Mouse (Mus musculus) midbrain, embryonic 11.5 days (tissue): ENCODE results near the gene Hoxc6. TPM values are rescaled to one million over a fixed set of nuclear protein-coding genes. Genes with fewer than 3 reads are reported as not detected.
A peak's percentile ranks its signal among the peaks of the same experiment; 100 is the strongest.

Source experiments
- ATAC-seq: fragments of 200-750 bp; cut with Nextera tagmentation; 2 replicates; pipeline ENCODE4 v1.8.0; 2017; ENCODE audit warnings: moderate TSS enrichment, moderate library complexity; ENCODE audit not compliant: low FRiP score
- DNase-seq: peaks from one replicate; pipeline ENCODE4 v3.0.0; 2015; ENCODE audit warnings: low spot score; ENCODE audit errors: missing footprints
- H3K27ac ChIP-seq: fragments of 300-500 bp; sonication (generic); 2 replicates; pipeline ENCODE4 v1.5.1; 2014; ENCODE audit warnings: low read depth, low read length
- H3K27me3 ChIP-seq: fragments of 300-500 bp; sonication (generic); 2 replicates; pipeline ENCODE4 v1.6.1; 2014; ENCODE audit warnings: mild to moderate bottlenecking, low read length, moderate library complexity, mixed read lengths; ENCODE audit not compliant: control insufficient read depth, insufficient read depth
- H3K36me3 ChIP-seq: fragments of 300-500 bp; sonication (generic); 2 replicates; pipeline ENCODE4 v1.6.1; 2014; ENCODE audit warnings: mild to moderate bottlenecking, low read length, moderate library complexity, mixed read lengths; ENCODE audit not compliant: control insufficient read depth, insufficient read depth
- H3K4me1 ChIP-seq: fragments of 300-500 bp; sonication (generic); 2 replicates; pipeline ENCODE4 v1.6.1; 2014; ENCODE audit warnings: low read length; ENCODE audit not compliant: control insufficient read depth, insufficient read depth
- H3K4me2 ChIP-seq: fragments of 300-500 bp; sonication (generic); 2 replicates; pipeline ENCODE4 v1.6.1; 2014; ENCODE audit warnings: mild to moderate bottlenecking, moderate library complexity
- H3K4me3 ChIP-seq: fragments of 300-500 bp; sonication (generic); 2 replicates; pipeline ENCODE4 v1.5.1; 2014; ENCODE audit warnings: low read depth, low read length
- H3K9ac ChIP-seq: fragments of 300-500 bp; sonication (generic); 2 replicates; pipeline ENCODE4 v1.6.1; 2014; ENCODE audit warnings: low read length
- H3K9me3 ChIP-seq: fragments of 300-500 bp; sonication (generic); 2 replicates; pipeline ENCODE4 v1.6.1; 2016; ENCODE audit warnings: low read length; ENCODE audit not compliant: control insufficient read depth
- WGBS: fragments of 180-500 bp; shearing (Covaris S2); extraction: QIAGEN DNeasy Blood & Tissue Kit; methylation state at CpG from one replicate; pipeline ENCODE4 v1.1.7; 2014; 5-methylcytosine and 5-hydroxymethylcytosine counted together
- polyA plus RNA-seq: library from polyadenylated mRNA; unstranded; fragments of >200 nt; fragmentation: Nextera tagmentation; extraction: Ambion mirVana; gene quantifications from 2 replicates; pipeline ENCODE4 v1.2.1, GENCODE M21; 2014

The Hoxc6 gene
- polyA plus RNA-seq, 1 experiment from 2014 or later = not detected

GRCm38 (mm10) chr15:102976631-102977422 lies 21.2 kb upstream of the Hoxc6 start:
- no peak overlapping the region for H3K27ac ChIP-seq
- under 1% methylated on average over 37 of the region's 37 CpGs for WGBS
- no peak for ATAC-seq
- H3K4me2 ChIP-seq = no peak overlapping the region
- H3K27me3 ChIP-seq = peaks cover 98% of the 10 kb centered on the region
- H3K4me3 ChIP-seq = no peak overlapping the region
- H3K4me1 ChIP-seq = peaks cover 5% of the 10 kb centered on the region; the same call in 1 of the 2 replicates
- H3K36me3 ChIP-seq = no peaks in the 10 kb centered on the region
- no peaks in the 10 kb centered on the region for H3K9me3 ChIP-seq
- H3K9ac ChIP-seq = no peak overlapping the region
- peak; percentile 96 for DNase-seq

- Histone ChIP-seq H3K27ac (no peak overlapping the region), H3K4me3 (no peak overlapping the region), H3K27me3 (peaks cover 98% of the 10 kb centered on the region), H3K9ac (no peak overlapping the region), H3K4me1 (peaks cover 5% of the 10 kb centered on the region; the same call in 1 of the 2 replicates), H3K4me2 (no peak overlapping the region), H3K36me3 (no peaks in the 10 kb centered on the region), H3K9me3 (no peaks in the 10 kb centered on the region)
- DNase-seq (peak; percentile 95), ATAC-seq (no peak)
- under 1% methylated on average over 15 of the region's 16 CpGs for WGBS
These were observed 20.6 kb upstream of the Hoxc6 start for GRCm38 (mm10) chr15:102977423-102977974.

DNA sequence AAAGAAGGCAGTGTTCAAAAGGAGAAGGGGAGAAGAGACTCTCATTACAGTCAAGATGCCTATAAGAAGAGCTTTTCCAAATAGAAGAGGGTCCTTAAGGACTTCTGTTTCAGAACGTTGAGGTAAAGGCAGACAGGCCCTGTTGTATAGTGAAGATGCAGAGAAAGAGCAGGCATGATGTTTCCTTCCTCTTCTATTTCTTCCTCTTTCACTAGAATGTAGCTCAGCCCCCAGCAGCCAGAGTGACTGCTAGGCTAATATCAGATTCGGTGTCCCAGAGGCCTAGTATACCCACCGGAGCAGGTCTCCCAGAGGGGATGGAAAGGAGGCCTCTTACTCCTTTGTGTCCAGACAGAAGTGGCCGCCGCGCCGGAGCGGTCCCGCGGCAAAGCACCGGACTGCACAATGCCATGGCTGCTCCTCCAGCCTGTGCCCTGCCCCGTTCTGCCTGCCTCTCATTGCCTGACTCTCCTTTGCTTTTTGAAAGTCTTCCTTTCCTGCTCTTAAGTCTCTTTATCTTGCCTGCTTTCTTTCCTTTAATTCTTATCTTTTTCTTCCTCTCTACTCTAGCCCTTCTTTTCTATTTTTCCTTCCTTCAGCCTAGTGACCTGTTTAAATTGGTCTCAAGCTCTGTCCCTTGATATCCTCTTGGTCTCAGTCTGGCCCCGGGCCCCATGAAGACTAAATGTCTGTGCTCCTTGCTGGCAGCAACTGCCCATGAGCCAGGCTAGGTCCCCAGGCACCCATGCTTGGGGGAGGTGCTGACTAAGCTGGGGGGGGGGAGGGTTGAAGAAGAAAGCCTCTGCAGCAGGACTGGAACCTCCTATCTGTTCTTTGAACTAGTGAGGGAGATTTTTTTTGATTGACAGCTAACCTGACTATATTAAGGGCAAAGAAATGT lies 19.2 kb upstream of the Hoxc6 start:
- Histone ChIP-seq H3K9me3 (no peaks in the 10 kb centered on the region), H3K4me3 (no peak overlapping the region), H3K4me1 (peaks cover 5% of the 10 kb centered on the region; the same call in 1 of the 2 replicates), H3K36me3 (no peaks in the 10 kb centered on the region), H3K27me3 (peaks cover 98% of the 10 kb centered on the region), H3K27ac (no peak overlapping the region), H3K9ac (no peak overlapping the region), H3K4me2 (no peak overlapping the region)
- DNase-seq = no peak
- no peak for ATAC-seq
- WGBS = 3% methylated on average over 13 of the region's 13 CpGs

DNA sequence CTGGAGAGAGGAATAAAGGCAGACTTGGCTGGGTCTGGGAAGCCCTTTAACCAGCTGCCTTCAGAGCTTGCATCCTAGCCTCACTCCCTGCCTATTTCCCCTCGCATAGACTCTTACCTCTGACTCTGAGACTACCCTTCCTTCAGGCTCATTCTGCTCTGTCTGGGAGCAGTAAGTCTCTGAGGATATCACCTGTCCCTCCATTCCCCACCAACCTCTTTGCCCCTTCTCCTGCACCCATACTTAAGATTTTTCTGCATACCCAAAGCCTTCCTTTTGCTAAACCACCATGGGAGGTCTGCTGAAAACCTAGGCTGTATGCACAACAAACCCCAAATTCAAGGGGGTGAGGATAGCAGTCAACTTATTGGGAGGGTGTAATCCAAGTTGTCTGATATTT lies 18.1 kb upstream of the Hoxc6 start:
- H3K4me3 ChIP-seq = no peak overlapping the region
- ATAC-seq = no peak

GRCm38 (mm10) chr15:102980352-102980751 lies 17.7 kb upstream of the Hoxc6 start:
- ATAC-seq (no peak), DNase-seq (peak; percentile 94)
- no peak overlapping the region for H3K4me2 ChIP-seq
- WGBS = 3% methylated on average over 11 of the region's 11 CpGs
- no peak overlapping the region for H3K27ac ChIP-seq
- peaks cover 99% of the 10 kb centered on the region for H3K27me3 ChIP-seq
- H3K4me3 ChIP-seq = no peak overlapping the region
- peaks cover 5% of the 10 kb centered on the region; the same call in 1 of the 2 replicates for H3K4me1 ChIP-seq
- no peak overlapping the region for H3K9ac ChIP-seq
- H3K9me3 ChIP-seq = no peaks in the 10 kb centered on the region
- no peaks in the 10 kb centered on the region for H3K36me3 ChIP-seq

More for the DNA sequence above, 18.1 kb upstream of the Hoxc6 start:
- Histone ChIP-seq H3K9me3 (no peaks in the 10 kb centered on the region), H3K4me2 (no peak overlapping the region), H3K4me1 (peaks cover 5% of the 10 kb centered on the region; the same call in 1 of the 2 replicates), H3K27me3 (peaks cover 99% of the 10 kb centered on the region), H3K36me3 (no peaks in the 10 kb centered on the region), H3K27ac (no peak overlapping the region), H3K9ac (no peak overlapping the region)
- peak; percentile 94 for DNase-seq
- whole genome bisulfite sequencing = 0% methylated on average over 1 of the region's 1 CpGs

- WGBS = under 1% methylated on average over 14 of the region's 14 CpGs
- Histone ChIP-seq H3K4me2 (peak overlapping the region; percentile 35; the same call in 1 of the 2 replicates), H3K9ac (no peak overlapping the region), H3K36me3 (no peaks in the 10 kb centered on the region), H3K9me3 (no peaks in the 10 kb centered on the region), H3K27me3 (peaks cover 99% of the 10 kb centered on the region), H3K4me1 (peaks cover 5% of the 10 kb centered on the region; the same call in 1 of the 2 replicates), H3K27ac (no peak overlapping the region), H3K4me3 (peak overlapping the region; percentile 8; the same call in 1 of the 2 replicates)
- ATAC-seq = no peak
- no peak for DNase-seq
These were observed 17.1 kb upstream of the Hoxc6 start for GRCm38 (mm10) chr15:102980912-102981311.

GRCm38 (mm10) chr15:102981379-102982288 lies 16.4 kb upstream of the Hoxc6 start:
- Histone ChIP-seq H3K9me3 (no peaks in the 10 kb centered on the region), H3K36me3 (no peaks in the 10 kb centered on the region), H3K4me3 (peak overlapping the region; percentile 8), H3K9ac (no peak overlapping the region), H3K4me2 (peak overlapping the region; percentile 35), H3K27me3 (peaks cover 100% of the 10 kb centered on the region), H3K27ac (no peak overlapping the region), H3K4me1 (peaks cover 5% of the 10 kb centered on the region; the same call in 1 of the 2 replicates)
- WGBS = under 1% methylated on average over 86 of the region's 88 CpGs
- DNase-seq (peak; percentile 97), ATAC-seq (0 out of 2 replicates have a peak, but pooled peaks have one; percentile 30)

DNA sequence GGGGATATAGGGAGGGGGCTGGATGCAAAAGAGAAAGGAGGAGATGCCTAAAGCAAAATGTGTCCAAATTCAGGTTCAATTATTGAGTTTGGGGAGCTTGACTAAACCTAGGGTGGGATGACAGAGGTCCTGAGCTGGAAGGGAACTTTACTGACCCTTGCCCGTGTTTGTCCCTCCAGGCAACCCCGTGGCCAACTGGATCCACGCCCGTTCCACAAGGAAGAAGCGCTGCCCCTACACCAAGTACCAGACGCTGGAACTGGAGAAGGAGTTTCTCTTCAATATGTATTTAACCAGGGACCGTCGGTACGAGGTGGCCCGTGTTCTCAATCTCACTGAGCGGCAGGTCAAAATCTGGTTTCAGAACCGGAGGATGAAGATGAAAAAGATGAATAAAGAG lies 14.3 kb upstream of the Hoxc6 start:
- ATAC-seq = no peak
- under 1% methylated on average over 12 of the region's 12 CpGs for WGBS

More for the DNA sequence above, 14.3 kb upstream of the Hoxc6 start:
- DNase-seq = no peak
- Histone ChIP-seq H3K27me3 (peaks cover 100% of the 10 kb centered on the region), H3K9me3 (no peaks in the 10 kb centered on the region), H3K4me1 (peaks cover 5% of the 10 kb centered on the region; the same call in 1 of the 2 replicates), H3K36me3 (no peaks in the 10 kb centered on the region), H3K27ac (no peak overlapping the region), H3K4me3 (no peak overlapping the region), H3K9ac (no peak overlapping the region), H3K4me2 (no peak overlapping the region)
